Mouse (Mus musculus) embryonic facial prominence, embryonic 14.5 days (tissue): ENCODE measurements at regions not wholly inside any gene's neighbourhood (a gene's known extent, or its start where the extent isn't known, plus 50 kb on each side); places are given as distances from the start of the nearest gene placed in this dataset.

ENCODE experiments used
- ATAC-seq: fragments of 200-750 bp; cut with Nextera tagmentation; 2 replicates; pipeline ENCODE4 v1.8.0; 2017; ENCODE audit warnings: low read depth, moderate number of reproducible peaks, moderate TSS enrichment
- DNase-seq: peaks from one replicate; pipeline ENCODE4 v3.0.0-alpha.2; 2015; ENCODE audit warnings: low spot score
- H3K27ac ChIP-seq: fragments of 300-500 bp; sonication (generic); replicated peaks from 2 replicates; pipeline ENCODE4 v1.5.1; 2014; ENCODE audit warnings: low read depth, mild to moderate bottlenecking, low read length, moderate library complexity
- H3K27me3 ChIP-seq: fragments of 300-500 bp; sonication (generic); replicated peaks from 2 replicates; pipeline ENCODE4 v1.6.1; 2014; ENCODE audit warnings: low read length; ENCODE audit not compliant: control insufficient read depth, insufficient read depth
- H3K36me3 ChIP-seq: fragments of 300-500 bp; sonication (generic); 2 replicates; pipeline ENCODE4 v1.6.1; 2014; ENCODE audit warnings: low read length, mixed read lengths; ENCODE audit not compliant: control insufficient read depth, insufficient read depth
- H3K4me1 ChIP-seq: fragments of 300-500 bp; sonication (generic); 2 replicates; pipeline ENCODE4 v1.6.1; 2014; ENCODE audit warnings: antibody characterized with exemption, low read length; ENCODE audit not compliant: control insufficient read depth, insufficient read depth
- H3K4me2 ChIP-seq: fragments of 300-500 bp; sonication (generic); 2 replicates; pipeline ENCODE4 v1.6.1; 2014; ENCODE audit warnings: low read depth, mild to moderate bottlenecking, low read length, moderate library complexity, mixed read lengths
- H3K4me3 ChIP-seq: fragments of 300-500 bp; sonication (generic); 2 replicates; pipeline ENCODE4 v1.5.1; 2014; ENCODE audit warnings: low read depth, mild to moderate bottlenecking, low read length
- H3K9ac ChIP-seq: fragments of 300-500 bp; sonication (generic); 2 replicates; pipeline ENCODE4 v1.6.1; 2014; ENCODE audit warnings: low read depth, mild to moderate bottlenecking, low read length, moderate library complexity, mixed read lengths
- H3K9me3 ChIP-seq: fragments of 300-500 bp; sonication (generic); 2 replicates; pipeline ENCODE4 v1.6.1; 2016; ENCODE audit warnings: low read length; ENCODE audit not compliant: control insufficient read depth
- WGBS: fragments of 180-500 bp; shearing (Covaris S2); extraction: QIAGEN DNeasy Blood & Tissue Kit; methylation state at CpG from one replicate; pipeline ENCODE4 v1.1.7; 2014; 5-methylcytosine and 5-hydroxymethylcytosine counted together

DNA sequence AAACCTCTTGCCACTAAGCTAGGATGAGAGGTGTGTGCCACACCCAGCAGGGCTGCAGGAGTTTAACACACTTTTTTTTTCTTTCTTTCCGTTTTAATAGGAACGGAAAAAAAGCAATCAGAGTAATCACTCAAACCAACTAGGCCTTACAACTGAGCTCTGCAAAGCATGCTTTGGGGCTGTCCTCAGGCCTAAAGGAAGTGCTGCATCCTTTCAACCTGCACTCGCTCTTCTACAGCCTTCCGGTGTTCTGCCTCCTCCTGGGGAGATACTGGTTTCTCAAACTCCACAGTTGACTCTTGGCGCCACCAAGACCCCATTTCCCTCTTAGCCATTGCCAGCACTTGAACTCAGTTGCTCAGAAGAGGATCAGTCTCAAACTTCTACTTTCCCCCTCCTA lies 143.2 kb downstream of the Foxo1 start:
- WGBS: 82% methylated on average over 5 of the region's 5 CpGs
- Histone ChIP-seq H3K9me3 (no peaks in the 10 kb centered on the region), H3K4me2 (no peak overlapping the region), H3K27me3 (no peaks in the 10 kb centered on the region), H3K4me3 (no peak overlapping the region), H3K27ac (no peak overlapping the region), H3K36me3 (no peaks in the 10 kb centered on the region), H3K4me1 (peaks cover 23% of the 10 kb centered on the region), H3K9ac (no peak overlapping the region)
- no peak for DNase-seq
- ATAC-seq: no peak

DNA sequence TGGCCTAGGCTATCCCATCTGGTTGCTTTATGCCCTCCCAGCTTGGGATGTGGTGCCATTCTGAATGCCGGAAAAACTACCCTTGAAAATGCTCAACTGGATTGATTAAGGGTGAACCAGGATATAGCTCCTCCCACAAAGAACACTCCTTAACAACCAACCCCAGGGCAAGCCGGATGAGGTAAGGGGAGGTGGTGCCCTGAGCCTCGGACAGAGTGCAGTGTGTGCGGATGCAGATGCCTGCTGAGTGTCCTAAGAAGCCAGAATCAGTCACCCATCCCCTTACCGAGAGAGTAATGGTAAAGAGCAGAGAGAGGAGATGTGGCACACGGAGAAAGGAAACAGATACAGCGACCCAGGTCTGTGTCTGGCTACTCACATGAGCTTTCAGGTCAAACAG lies 141.3 kb downstream of the Foxo1 start:
- no peak overlapping the region for H3K9ac ChIP-seq
- DNase-seq (no peak), ATAC-seq (no peak)
- H3K4me1 ChIP-seq: peaks cover 19% of the 10 kb centered on the region
- no peak overlapping the region for H3K27ac ChIP-seq
- H3K4me2 ChIP-seq: no peak overlapping the region
- H3K4me3 ChIP-seq: no peak overlapping the region
- no peaks in the 10 kb centered on the region for H3K9me3 ChIP-seq
- no peaks in the 10 kb centered on the region for H3K36me3 ChIP-seq
- WGBS: 60% methylated on average over 7 of the region's 7 CpGs
- H3K27me3 ChIP-seq: no peaks in the 10 kb centered on the region

DNA sequence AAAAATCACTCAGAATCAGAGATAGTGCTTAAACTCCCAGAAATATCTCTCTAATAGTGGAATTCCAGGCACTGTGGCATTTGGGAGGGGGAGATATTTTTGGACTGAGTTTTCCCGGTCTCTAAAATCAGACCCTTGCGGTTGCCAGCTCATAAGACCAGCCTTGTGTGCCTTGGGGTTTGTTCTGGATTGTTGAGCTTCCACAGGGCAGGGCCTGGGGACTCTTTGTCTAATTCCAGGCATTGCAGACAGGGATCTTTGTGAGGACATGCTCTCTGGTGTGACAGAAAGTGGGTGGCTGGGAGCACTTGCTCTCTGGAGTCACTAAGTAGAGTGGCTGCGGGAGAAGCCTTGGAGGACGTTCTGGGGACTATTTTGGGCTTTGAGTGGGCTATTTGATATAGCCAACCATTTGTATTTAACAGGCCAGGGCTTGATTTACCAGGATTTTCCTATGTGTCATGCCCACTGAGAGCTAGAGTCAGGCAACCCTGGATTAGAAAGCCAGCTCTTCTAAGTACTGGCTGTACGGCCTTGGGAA lies 138.7 kb downstream of the Foxo1 start:
- 41% methylated on average over 5 of the region's 5 CpGs for WGBS
- no peaks in the 10 kb centered on the region for H3K36me3 ChIP-seq
- DNase-seq: peak; percentile 62
- no peaks in the 10 kb centered on the region for H3K27me3 ChIP-seq
- peaks cover 8% of the 10 kb centered on the region; the same call in 1 of the 2 replicates for H3K4me1 ChIP-seq
- no peak overlapping the region for H3K27ac ChIP-seq
- ATAC-seq: peak; percentile 60
- H3K4me2 ChIP-seq: no peak overlapping the region
- H3K9me3 ChIP-seq: no peaks in the 10 kb centered on the region
- no peak overlapping the region for H3K4me3 ChIP-seq
- H3K9ac ChIP-seq: no peak overlapping the region

DNA sequence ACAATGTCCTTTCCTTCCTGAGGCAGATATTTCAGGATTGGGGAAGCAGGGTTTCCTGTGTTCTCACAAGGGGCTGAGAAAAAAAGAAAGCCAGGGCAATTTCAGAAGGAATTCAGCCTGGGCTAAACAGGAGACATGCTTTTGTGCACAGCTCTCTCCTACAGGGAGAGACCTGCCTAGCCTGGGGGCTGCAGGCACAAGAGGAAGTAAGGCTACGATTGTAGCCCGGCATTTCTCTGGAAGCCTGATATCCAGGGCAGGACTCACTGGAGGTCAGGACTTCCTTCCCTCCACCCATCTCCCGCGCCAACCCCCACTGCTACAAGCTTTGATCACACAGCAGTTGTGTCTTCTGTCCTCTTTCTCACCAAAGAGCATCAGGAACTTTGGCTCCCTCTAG lies 136.5 kb downstream of the Foxo1 start:
- no peak overlapping the region; the same call in 1 of the 2 replicates for H3K27ac ChIP-seq
- peaks cover 21% of the 10 kb centered on the region for H3K4me1 ChIP-seq
- 2% methylated on average over 4 of the region's 4 CpGs for WGBS
- H3K4me3 ChIP-seq: no peak overlapping the region
- H3K9ac ChIP-seq: no peak overlapping the region
- no peak overlapping the region for H3K4me2 ChIP-seq
- H3K9me3 ChIP-seq: no peaks in the 10 kb centered on the region
- no peaks in the 10 kb centered on the region for H3K36me3 ChIP-seq
- ATAC-seq: no peak
- no peaks in the 10 kb centered on the region for H3K27me3 ChIP-seq
- peak; percentile 46 for DNase-seq

DNA sequence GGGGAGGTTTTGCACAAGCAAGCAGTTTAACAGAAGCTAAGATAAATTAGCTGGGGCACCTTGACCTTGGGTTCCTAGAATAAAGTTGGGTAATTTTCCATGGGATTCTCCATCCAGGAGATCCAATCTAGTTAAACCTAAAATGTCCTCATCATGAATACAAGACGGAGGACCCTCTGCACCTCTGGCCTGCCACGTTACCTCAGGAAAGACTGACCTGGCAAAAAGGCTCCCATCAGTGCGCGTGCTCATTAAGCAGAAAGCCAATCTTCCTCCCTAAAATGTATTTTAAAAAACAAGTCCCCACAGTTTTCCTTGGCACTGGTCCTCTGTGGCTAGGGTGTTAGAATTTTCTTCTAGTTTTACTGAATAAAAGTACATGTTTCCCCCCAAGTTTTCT lies 134.9 kb downstream of the Foxo1 start:
- Histone ChIP-seq H3K36me3 (no peaks in the 10 kb centered on the region), H3K9me3 (no peaks in the 10 kb centered on the region), H3K4me3 (no peak overlapping the region), H3K27me3 (no peaks in the 10 kb centered on the region), H3K9ac (no peak overlapping the region), H3K27ac (no peak overlapping the region), H3K4me2 (no peak overlapping the region), H3K4me1 (peaks cover 21% of the 10 kb centered on the region)
- no peak for DNase-seq
- WGBS: 96% methylated on average over 4 of the region's 4 CpGs
- ATAC-seq: no peak
